7 mouse cellular contexts compared by ENCODE assay signal in the genomic region with DNA sequence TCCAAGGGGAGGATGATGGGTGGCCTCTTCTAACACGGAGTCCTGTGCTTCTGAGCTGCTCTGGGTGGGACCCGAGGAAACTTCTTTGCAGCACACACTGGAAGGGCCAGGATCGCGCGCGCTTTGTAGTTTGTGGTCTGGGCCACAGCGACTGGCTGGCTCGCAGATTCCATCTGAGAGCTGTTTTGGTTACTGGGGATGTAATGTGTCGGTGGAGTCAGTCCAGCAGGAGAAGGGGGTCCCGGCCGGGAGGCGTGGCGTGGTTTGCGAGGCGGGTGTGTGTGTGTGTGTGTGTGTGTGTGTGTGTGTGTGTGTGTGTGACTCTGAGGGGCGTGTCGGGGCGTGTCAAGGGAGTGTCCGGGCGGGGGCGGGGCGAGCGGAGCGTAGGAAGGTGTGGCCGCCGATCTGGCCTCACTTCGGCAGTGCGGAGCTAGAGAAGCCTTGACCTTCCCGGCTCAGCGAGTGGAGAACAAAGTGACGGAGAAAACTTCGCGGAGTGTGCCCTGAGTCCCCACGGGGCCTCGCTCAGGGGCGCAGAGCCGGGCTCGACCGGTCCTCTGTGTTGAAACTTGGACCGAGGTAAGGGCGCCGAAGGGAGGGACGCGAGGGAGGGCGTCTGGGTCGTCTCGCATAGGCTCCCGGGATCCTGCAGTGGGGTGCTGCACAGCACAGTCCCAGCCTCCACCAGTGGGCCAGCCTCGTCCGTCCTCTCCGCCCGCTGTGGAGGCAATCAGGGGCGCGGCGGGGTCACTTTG. TPM values are rescaled to one million over a fixed set of nuclear protein-coding genes. Genes with fewer than 3 reads are reported as not detected.
A peak's percentile ranks its signal among the peaks of the same experiment; 100 is the strongest.
DNase-seq lines count a peak whose midpoint lies in the region; ATAC-seq lines count a peak whose summit lies in the region.

A gene (plus strand): TSS at position 426 of the 755 bp plus-strand sequence.

- no peaks in the 10 kb centered on the region for H3K9me3 ChIP-seq in forebrain, embryonic 15.5 days
- no peaks in the 10 kb centered on the region for H3K9me3 ChIP-seq in hindbrain, embryonic 14.5 days (ENCODE audit: control insufficient read depth, low read length)
- no peaks in the 10 kb centered on the region for H3K9me3 ChIP-seq in stomach, embryonic 14.5 days (ENCODE audit: control insufficient read depth, low read depth, low read length)

- under 1% methylated on average over 53 of the region's 55 CpGs for WGBS in forebrain, embryonic 15.5 days
- WGBS in hindbrain, embryonic 14.5 days: under 1% methylated on average over 53 of the region's 55 CpGs
- under 1% methylated on average over 51 of the region's 55 CpGs for WGBS in stomach, embryonic 14.5 days

- peak; percentile 71 for DNase-seq in MN1 (ENCODE audit: low spot score)
- peak; percentile 80 for DNase-seq in adrenal gland, postnatal 25 days
- peak; percentile 39 for DNase-seq in hindbrain, embryonic 14.5 days (ENCODE audit: low spot score)
- peak; percentile 60 for DNase-seq in left cerebral cortex, postnatal 4 days
- peak; percentile 56 for DNase-seq in mesoderm, embryonic 11.5 days (ENCODE audit: low read depth, low spot score)

- no peaks in the 10 kb centered on the region for H3K27me3 ChIP-seq in forebrain, embryonic 15.5 days
- H3K27me3 ChIP-seq in hindbrain, embryonic 14.5 days (ENCODE audit: control insufficient read depth, insufficient read depth, low read length): peaks cover 29% of the 10 kb centered on the region
- H3K27me3 ChIP-seq in stomach, embryonic 14.5 days (ENCODE audit: control insufficient read depth, insufficient read depth, low read length): no peaks in the 10 kb centered on the region

- no peaks in the 10 kb centered on the region for H3K36me3 ChIP-seq in forebrain, embryonic 15.5 days
- H3K36me3 ChIP-seq in hindbrain, embryonic 14.5 days (replicated peaks; ENCODE audit: control insufficient read depth, insufficient read depth): no peaks in the 10 kb centered on the region
- no peaks in the 10 kb centered on the region for H3K36me3 ChIP-seq in stomach, embryonic 14.5 days (ENCODE audit: control insufficient read depth, insufficient read depth, low read length)

- peak within 1 kb of the TSS; percentile 77 for H3K4me2 ChIP-seq in forebrain, embryonic 15.5 days (replicated peaks)
- peak within 1 kb of the TSS; percentile 59 for H3K4me2 ChIP-seq in hindbrain, embryonic 14.5 days (replicated peaks)
- peak within 1 kb of the TSS; percentile 93 for H3K4me2 ChIP-seq in stomach, embryonic 14.5 days (replicated peaks; ENCODE audit: low read depth, low read length)

- peak; percentile 71 for ATAC-seq in forebrain, embryonic 15.5 days (replicated peaks)
- peak; percentile 82 for ATAC-seq in hindbrain, embryonic 14.5 days (ENCODE audit: low FRiP score)
- peak; percentile 91 for ATAC-seq in stomach, embryonic 14.5 days (ENCODE audit: insufficient number of reproducible peaks, insufficient read depth, low FRiP score, low read depth)

- peak within 1 kb of the TSS; percentile 77 for H3K27ac ChIP-seq in forebrain, embryonic 15.5 days (replicated peaks)
- no peak within 1 kb of the TSS for H3K27ac ChIP-seq in hindbrain, embryonic 14.5 days
- no peak within 1 kb of the TSS for H3K27ac ChIP-seq in stomach, embryonic 14.5 days (ENCODE audit: low read length)

- H3K4me1 ChIP-seq in forebrain, embryonic 15.5 days: peaks cover 32% of the 10 kb centered on the region
- no peaks in the 10 kb centered on the region; the same call in 1 of the 2 replicates for H3K4me1 ChIP-seq in hindbrain, embryonic 14.5 days (replicated peaks; ENCODE audit: control insufficient read depth, insufficient read depth, low read length)
- H3K4me1 ChIP-seq in stomach, embryonic 14.5 days (ENCODE audit: control insufficient read depth, insufficient read depth, low read length): peaks cover 8% of the 10 kb centered on the region; the same call in 1 of the 2 replicates

- peak within 1 kb of the TSS; percentile 73 for H3K9ac ChIP-seq in forebrain, embryonic 15.5 days (replicated peaks)
- H3K9ac ChIP-seq in hindbrain, embryonic 14.5 days: peak within 1 kb of the TSS; percentile 44; the same call in 1 of the 2 replicates
- peak within 1 kb of the TSS; percentile 50; the same call in 1 of the 2 replicates for H3K9ac ChIP-seq in stomach, embryonic 14.5 days (replicated peaks; ENCODE audit: low read depth, low read length)

- intact Hi-C loops in left cerebral cortex, postnatal 4 days (cut with DNase I): no loop called here

- peak within 1 kb of the TSS; percentile 65 for H3K4me3 ChIP-seq in forebrain, embryonic 15.5 days
- peak within 1 kb of the TSS; percentile 41 for H3K4me3 ChIP-seq in hindbrain, embryonic 14.5 days (replicated peaks; ENCODE audit: low read length)
- H3K4me3 ChIP-seq in stomach, embryonic 14.5 days (ENCODE audit: low read depth, low read length): peak within 1 kb of the TSS; percentile 66

RNA-seq across cellular contexts. Expression of the gene that starts here (rescaled TPM):
- total RNA-seq in adrenal gland, postnatal 25 days (2021): 45.6 and 47.1 TPM in 2 replicates
- 119 and 122 TPM in 2 replicates for polyA plus RNA-seq in forebrain, embryonic 15.5 days (2015; fragmentation: Nextera tagmentation; extraction: Ambion mirVana)
- polyA plus RNA-seq in hindbrain, embryonic 14.5 days (2014; fragmentation: Nextera tagmentation; extraction: Ambion mirVana): 5.2 and 6.3 TPM in 2 replicates
- 100 to 1,000 TPM in 1 of 2 experiments, 10 to 100 TPM in 1; 89.3 to 104 TPM for total RNA-seq in left cerebral cortex, postnatal 4 days (2021)
- 6.5 and 6.6 TPM in 2 replicates for polyA plus RNA-seq in stomach, embryonic 14.5 days (2014; fragmentation: Nextera tagmentation; extraction: Ambion mirVana)

Comparison
In these comparisons a context has a peak if more than half of its experiments do, and no peak if none do; other contexts are left out.
1. RNA of the gene that starts here (polyA plus RNA-seq): 119 to 122 TPM in forebrain, embryonic 15.5 days; 6.5 to 6.6 TPM in stomach, embryonic 14.5 days and 5.2 to 6.3 TPM in hindbrain, embryonic 14.5 days; every median in the first group is over 10 times any median in the second.
2. Peak in every context shown above with its lines, with median percentiles within 50 percentile points of each other: DNase-seq, ATAC-seq, H3K4me2 ChIP-seq, H3K4me3 ChIP-seq and H3K9ac ChIP-seq.